Mouse (Mus musculus) large intestine, adult 2 months (tissue): ENCODE measurements around the gene Xdh. TPM values are rescaled to one million over a fixed set of nuclear protein-coding genes. Genes with fewer than 3 reads are reported as not detected.

Source experiments
- DNase-seq: peaks from one replicate; pipeline ENCODE4 v3.0.0-alpha.2; 2012; ENCODE audit warnings: low read depth, low spot score
- WGBS: fragments of 180-500 bp; shearing (Covaris S2); methylation state at CpG from one replicate; pipeline ENCODE4 v1.1.7; 2018; 5-methylcytosine and 5-hydroxymethylcytosine counted together
- polyA plus RNA-seq: library from polyadenylated mRNA; depleted of rRNA; stranded (reverse); fragments of >200 nt; gene quantifications from 2 replicates; pipeline ENCODE4 v1.2.3, GENCODE M21; 2012

Gene Xdh
- polyA plus RNA-seq, 1 experiment: 126 TPM

- DNase-seq: no peak
- WGBS: 66% methylated on average over 5 of the region's 5 CpGs
These were observed 5.3 kb downstream of the Xdh start for GRCm38 (mm10) chr17:73944661-73945060.

- peak; percentile 61 for DNase-seq
- 5% methylated on average over 3 of the region's 3 CpGs for WGBS
These were observed 7.6 kb downstream of the Xdh start for GRCm38 (mm10) chr17:73942268-73942962.

GRCm38 (mm10) chr17:73941816-73942215 is 8.2 kb downstream of the Xdh start:
- WGBS: 17% methylated on average over 3 of the region's 3 CpGs

GRCm38 (mm10) chr17:73937073-73937472 is 12.9 kb downstream of the Xdh start:
- DNase-seq: no peak
- WGBS: 82% methylated on average over 7 of the region's 7 CpGs

More at GRCm38 (mm10) chr17:73941816-73942215, 8.2 kb downstream of the Xdh start:
- peak; percentile 27 for DNase-seq

GRCm38 (mm10) chr17:73935163-73935562 is 14.8 kb downstream of the Xdh start:
- no peak for DNase-seq
- 58% methylated on average over 4 of the region's 4 CpGs for WGBS

GRCm38 (mm10) chr17:73934281-73934680 is 15.7 kb downstream of the Xdh start:
- WGBS: 67% methylated on average over 4 of the region's 4 CpGs
- no peak for DNase-seq

GRCm38 (mm10) chr17:73933616-73934015 is 16.4 kb downstream of the Xdh start:
- WGBS: 72% methylated on average over 4 of the region's 4 CpGs
- DNase-seq: no peak

GRCm38 (mm10) chr17:73932497-73933059 is 17.4 kb downstream of the Xdh start:
- no peak for DNase-seq
- WGBS: 70% methylated on average over 4 of the region's 4 CpGs

- no peak for DNase-seq
- 89% methylated on average over 8 of the region's 8 CpGs for WGBS
These were observed 30.5 kb downstream of the Xdh start for GRCm38 (mm10) chr17:73919520-73919919.

- DNase-seq: peak; percentile 32
These were observed 31.0 kb downstream of the Xdh start for GRCm38 (mm10) chr17:73918944-73919381.

GRCm38 (mm10) chr17:73918138-73918537 is 31.9 kb downstream of the Xdh start:
- no peak for DNase-seq
- WGBS: 84% methylated on average over 3 of the region's 3 CpGs

More at GRCm38 (mm10) chr17:73918944-73919381, 31.0 kb downstream of the Xdh start:
- 18% methylated on average over 7 of the region's 7 CpGs for WGBS

- 86% methylated on average over 5 of the region's 5 CpGs for WGBS
- DNase-seq: no peak
These were observed 32.3 kb downstream of the Xdh start for GRCm38 (mm10) chr17:73917713-73918112.

GRCm38 (mm10) chr17:73914730-73915129 is 35.3 kb downstream of the Xdh start:
- DNase-seq: no peak
- 63% methylated on average over 4 of the region's 4 CpGs for WGBS

GRCm38 (mm10) chr17:73906076-73906475 is 43.9 kb downstream of the Xdh start:
- DNase-seq: no peak
- 89% methylated on average over 8 of the region's 8 CpGs for WGBS

GRCm38 (mm10) chr17:73905043-73905750 is 44.8 kb downstream of the Xdh start:
- DNase-seq: no peak
- WGBS: 77% methylated on average over 7 of the region's 7 CpGs

GRCm38 (mm10) chr17:73903121-73903520 is 46.9 kb downstream of the Xdh start:
- WGBS: 98% methylated on average over 1 of the region's 1 CpGs
- DNase-seq: no peak

GRCm38 (mm10) chr17:73902234-73902636 is 47.8 kb downstream of the Xdh start:
- 44% methylated on average over 5 of the region's 5 CpGs for WGBS
- no peak for DNase-seq

- no peak for DNase-seq
- WGBS: 54% methylated on average over 5 of the region's 5 CpGs
These were observed 55.6 kb downstream of the Xdh start for GRCm38 (mm10) chr17:73894399-73894798.

GRCm38 (mm10) chr17:73893822-73894221 is 56.2 kb downstream of the Xdh start:
- no peak for DNase-seq
- WGBS: 64% methylated on average over 4 of the region's 4 CpGs

GRCm38 (mm10) chr17:73893207-73893606 is 56.8 kb downstream of the Xdh start:
- DNase-seq: no peak
- 77% methylated on average over 10 of the region's 10 CpGs for WGBS

- DNase-seq: no peak
- WGBS: 79% methylated on average over 1 of the region's 1 CpGs
These were observed 58.4 kb downstream of the Xdh start for GRCm38 (mm10) chr17:73891590-73891989.
